Mouse (Mus musculus): ENCODE data around the gene Fastk.

The Fastk gene

GRCm38 (mm10) chr5:24453283-24453984 lies 8.3 kb upstream of the Fastk start:
- DNase-seq (ENCODE audit: extremely low read depth, insufficient read length, low spot score), result no peak

GRCm38 (mm10) chr5:24452691-24453233 lies 7.7 kb upstream of the Fastk start:
- DNase-seq (ENCODE audit: extremely low read depth, insufficient read length, low spot score), result peak; percentile 67

- DNase-seq (ENCODE audit: extremely low read depth, insufficient read length, low spot score), result no peak
These were observed 7.1 kb upstream of the Fastk start, which contains the start of gene Agap3 for GRCm38 (mm10) chr5:24452030-24452690. Gene Agap3 (plus strand): TSS chr5:24452177.

GRCm38 (mm10) chr5:24451264-24452029 lies 6.4 kb upstream of the Fastk start:
- peak; percentile 96 for DNase-seq (ENCODE audit: extremely low read depth, insufficient read length, low spot score)

GRCm38 (mm10) chr5:24447624-24448298 lies 2.7 kb upstream of the Fastk start, which contains the start of gene Tmub1:
Gene Tmub1 (minus strand): TSS chr5:24447854.
- peak; percentile 89 for DNase-seq (ENCODE audit: extremely low read depth, insufficient read length, low spot score)

- no peak for DNase-seq (ENCODE audit: extremely low read depth, insufficient read length, low spot score)
These were observed 1.5 kb upstream of the Fastk start for GRCm38 (mm10) chr5:24446630-24447029.

GRCm38 (mm10) chr5:24445428-24446080 lies 467 bp upstream of the Fastk start:
- no peak for DNase-seq (ENCODE audit: extremely low read depth, insufficient read length, low spot score)

GRCm38 (mm10) chr5:24443927-24444326 lies 1.2 kb downstream of the Fastk start:
- DNase-seq (ENCODE audit: extremely low read depth, insufficient read length, low spot score), result no peak

- DNase-seq (ENCODE audit: extremely low read depth, insufficient read length, low spot score), result no peak
These were observed 1.9 kb downstream of the Fastk start for GRCm38 (mm10) chr5:24443204-24443603.

- no peak for DNase-seq (ENCODE audit: extremely low read depth, insufficient read length, low spot score)
These were observed 3.1 kb downstream of the Fastk start for GRCm38 (mm10) chr5:24442029-24442428.

- DNase-seq (ENCODE audit: extremely low read depth, insufficient read length, low spot score), result no peak
These were observed 3.9 kb downstream of the Fastk start for GRCm38 (mm10) chr5:24441187-24441586.

GRCm38 (mm10) chr5:24433993-24434392 lies 11.1 kb downstream of the Fastk start:
- DNase-seq (ENCODE audit: extremely low read depth, insufficient read length, low spot score), result no peak

- no peak for DNase-seq (ENCODE audit: extremely low read depth, insufficient read length, low spot score)
These were observed 16.5 kb downstream of the Fastk start for GRCm38 (mm10) chr5:24428596-24428995.

- no peak for DNase-seq (ENCODE audit: extremely low read depth, insufficient read length, low spot score)
These were observed 17.1 kb downstream of the Fastk start for GRCm38 (mm10) chr5:24427981-24428402.

GRCm38 (mm10) chr5:24427285-24427633 lies 17.8 kb downstream of the Fastk start:
- no peak for DNase-seq (ENCODE audit: extremely low read depth, insufficient read length, low spot score)

- no peak for DNase-seq (ENCODE audit: extremely low read depth, insufficient read length, low spot score)
These were observed 18.4 kb downstream of the Fastk start for GRCm38 (mm10) chr5:24426556-24427284.

- DNase-seq (ENCODE audit: extremely low read depth, insufficient read length, low spot score), result no peak
These were observed 19.1 kb downstream of the Fastk start for GRCm38 (mm10) chr5:24426037-24426432.

GRCm38 (mm10) chr5:24425421-24426036 lies 19.6 kb downstream of the Fastk start:
- no peak for DNase-seq (ENCODE audit: extremely low read depth, insufficient read length, low spot score)

- DNase-seq (ENCODE audit: extremely low read depth, insufficient read length, low spot score), result peak; percentile 92
These were observed 20.2 kb downstream of the Fastk start for GRCm38 (mm10) chr5:24424861-24425411.
